Mouse (Mus musculus): ENCODE measurements around the gene Rnaseh2c. TPM values are rescaled to one million over a fixed set of nuclear protein-coding genes. Genes with fewer than 3 reads are reported as not detected.

Gene Rnaseh2c
- polyA plus RNA-seq, 1 experiment: 77.8 TPM

GRCm38 (mm10) chr19:5605126-5605525, 3.5 kb downstream of the Rnaseh2c start:
- Histone ChIP-seq H3ac (ENCODE audit: control insufficient read depth, insufficient read length, low read depth) (no peak overlapping the region), H3K27me3 (ENCODE audit: control insufficient read depth, insufficient read depth, insufficient read length) (no peaks in the 10 kb centered on the region), H3K79me2 (ENCODE audit: control insufficient read depth, insufficient read depth) (peaks cover 46% of the 10 kb centered on the region), H3K36me3 (ENCODE audit: control insufficient read depth, insufficient read depth) (peaks cover 60% of the 10 kb centered on the region), H3K4me3 (ENCODE audit: insufficient read depth, poor library complexity, severe bottlenecking) (no peak overlapping the region), H3K79me3 (ENCODE audit: low read depth) (peaks cover 10% of the 10 kb centered on the region)
- TF ChIP-seq CTCF (IDR thresholded peaks at IDR 0.05; ENCODE audit: control insufficient read depth, insufficient read depth, insufficient read length): no peak
- no peak for TF ChIP-seq MAX (IDR thresholded peaks at IDR 0.05)
- no peak for TF ChIP-seq USF1 (IDR thresholded peaks at IDR 0.05; ENCODE audit: low read depth)
- no peak for TF ChIP-seq FOSL1 (IDR thresholded peaks at IDR 0.05; ENCODE audit: insufficient read depth, low read length, poor library complexity, severe bottlenecking)
- no peak for TF ChIP-seq CEBPB (IDR thresholded peaks at IDR 0.05; ENCODE audit: low read depth)
- no peak for TF ChIP-seq MYOD1 (IDR thresholded peaks at IDR 0.05; ENCODE audit: control insufficient read depth, insufficient read length, low read depth)
- no peak for TF ChIP-seq MYOG (IDR thresholded peaks at IDR 0.05; ENCODE audit: control insufficient read depth, extremely low read depth, insufficient read length)

- no peak overlapping the region for H3K4me3 ChIP-seq (ENCODE audit: insufficient read depth, poor library complexity, severe bottlenecking)
- peaks cover 46% of the 10 kb centered on the region for H3K79me2 ChIP-seq (ENCODE audit: control insufficient read depth, insufficient read depth)
- H3K36me3 ChIP-seq (ENCODE audit: control insufficient read depth, insufficient read depth): peaks cover 60% of the 10 kb centered on the region
- H3K27me3 ChIP-seq (ENCODE audit: control insufficient read depth, insufficient read depth, insufficient read length): no peaks in the 10 kb centered on the region
- TF ChIP-seq CEBPB (IDR thresholded peaks at IDR 0.05; ENCODE audit: low read depth): no peak
- TF ChIP-seq MYOG (IDR thresholded peaks at IDR 0.05; ENCODE audit: control insufficient read depth, extremely low read depth, insufficient read length): no peak
- H3ac ChIP-seq (ENCODE audit: control insufficient read depth, insufficient read length, low read depth): no peak overlapping the region
- peaks cover 10% of the 10 kb centered on the region for H3K79me3 ChIP-seq (ENCODE audit: low read depth)
These were observed 4.5 kb downstream of the Rnaseh2c start for GRCm38 (mm10) chr19:5606196-5606595.

- no peak overlapping the region for H3ac ChIP-seq (ENCODE audit: control insufficient read depth, insufficient read length, low read depth)
- H3K36me3 ChIP-seq (ENCODE audit: control insufficient read depth, insufficient read depth): peaks cover 56% of the 10 kb centered on the region
- H3K4me3 ChIP-seq (ENCODE audit: insufficient read depth, poor library complexity, severe bottlenecking): no peak overlapping the region
These were observed 6.2 kb downstream of the Rnaseh2c start for GRCm38 (mm10) chr19:5607705-5608410.

GRCm38 (mm10) chr19:5608707-5609106, 7.0 kb downstream of the Rnaseh2c start:
- H3K36me3 ChIP-seq (ENCODE audit: control insufficient read depth, insufficient read depth): peaks cover 48% of the 10 kb centered on the region

More at GRCm38 (mm10) chr19:5607705-5608410, 6.2 kb downstream of the Rnaseh2c start:
- Histone ChIP-seq H3K27me3 (ENCODE audit: control insufficient read depth, insufficient read depth, insufficient read length) (no peaks in the 10 kb centered on the region), H3K79me2 (ENCODE audit: control insufficient read depth, insufficient read depth) (peaks cover 36% of the 10 kb centered on the region), H3K79me3 (ENCODE audit: low read depth) (peaks cover 7% of the 10 kb centered on the region)
- TF ChIP-seq MYOG (IDR thresholded peaks at IDR 0.05; ENCODE audit: control insufficient read depth, extremely low read depth, insufficient read length) (no peak), CTCF (IDR thresholded peaks at IDR 0.05; ENCODE audit: control insufficient read depth, insufficient read depth, insufficient read length) (no peak), USF1 (IDR thresholded peaks at IDR 0.05; ENCODE audit: low read depth) (no peak), MAX (IDR thresholded peaks at IDR 0.05) (no peak), MYOD1 (IDR thresholded peaks at IDR 0.05; ENCODE audit: control insufficient read depth, insufficient read length, low read depth) (no peak), FOSL1 (IDR thresholded peaks at IDR 0.05; ENCODE audit: insufficient read depth, low read length, poor library complexity, severe bottlenecking) (no peak), CEBPB (IDR thresholded peaks at IDR 0.05; ENCODE audit: low read depth) (no peak)

GRCm38 (mm10) chr19:5609171-5609546, 7.5 kb downstream of the Rnaseh2c start:
- no peaks in the 10 kb centered on the region for H3K27me3 ChIP-seq (ENCODE audit: control insufficient read depth, insufficient read depth, insufficient read length)
- H3K79me3 ChIP-seq (ENCODE audit: low read depth): peaks cover 3% of the 10 kb centered on the region
- TF ChIP-seq MYOD1 (IDR thresholded peaks at IDR 0.05; ENCODE audit: control insufficient read depth, insufficient read length, low read depth): no peak
- TF ChIP-seq CEBPB (IDR thresholded peaks at IDR 0.05; ENCODE audit: low read depth): no peak
- TF ChIP-seq MYOG (IDR thresholded peaks at IDR 0.05; ENCODE audit: control insufficient read depth, extremely low read depth, insufficient read length): no peak
- peak overlapping the region; percentile 46 for H3K4me3 ChIP-seq (ENCODE audit: insufficient read depth, poor library complexity, severe bottlenecking)
- peaks cover 44% of the 10 kb centered on the region for H3K36me3 ChIP-seq (ENCODE audit: control insufficient read depth, insufficient read depth)
- peaks cover 23% of the 10 kb centered on the region for H3K79me2 ChIP-seq (ENCODE audit: control insufficient read depth, insufficient read depth)
- peak overlapping the region; percentile 74 for H3ac ChIP-seq (ENCODE audit: control insufficient read depth, insufficient read length, low read depth)

More at GRCm38 (mm10) chr19:5608707-5609106, 7.0 kb downstream of the Rnaseh2c start:
- TF ChIP-seq USF1 (IDR thresholded peaks at IDR 0.05; ENCODE audit: low read depth) (no peak), CTCF (IDR thresholded peaks at IDR 0.05; ENCODE audit: control insufficient read depth, insufficient read depth, insufficient read length) (no peak), MYOD1 (IDR thresholded peaks at IDR 0.05; ENCODE audit: control insufficient read depth, insufficient read length, low read depth) (no peak), CEBPB (IDR thresholded peaks at IDR 0.05; ENCODE audit: low read depth) (no peak), MYOG (IDR thresholded peaks at IDR 0.05; ENCODE audit: control insufficient read depth, extremely low read depth, insufficient read length) (no peak), FOSL1 (IDR thresholded peaks at IDR 0.05; ENCODE audit: insufficient read depth, low read length, poor library complexity, severe bottlenecking) (no peak), MAX (IDR thresholded peaks at IDR 0.05) (no peak)
- H3K4me3 ChIP-seq (ENCODE audit: insufficient read depth, poor library complexity, severe bottlenecking): peak overlapping the region; percentile 46
- H3K79me3 ChIP-seq (ENCODE audit: low read depth): peaks cover 3% of the 10 kb centered on the region
- H3K79me2 ChIP-seq (ENCODE audit: control insufficient read depth, insufficient read depth): peaks cover 28% of the 10 kb centered on the region
- no peak overlapping the region for H3ac ChIP-seq (ENCODE audit: control insufficient read depth, insufficient read length, low read depth)
- H3K27me3 ChIP-seq (ENCODE audit: control insufficient read depth, insufficient read depth, insufficient read length): no peaks in the 10 kb centered on the region

Measured in C2C12 (cell line).